Mouse (Mus musculus): Measurements from ENCODE around the gene Gpatch1. TPM values are rescaled to one million over a fixed set of nuclear protein-coding genes. Genes with fewer than 3 reads are reported as not detected.

Gpatch1 gene
- polyA plus RNA-seq (2016; fragmentation: Nextera tagmentation; extraction: Ambion mirVana): 16.8 and 17.5 TPM in 2 replicates

GRCm38 (mm10) chr7:35317729-35318609 lies at the start of gene Gpatch1:
TSS of gene Gpatch1 (minus strand) at chr7:35318440.
- H3K36me3 ChIP-seq: no peaks in the 10 kb centered on the region
- 1% methylated on average over 39 of the region's 39 CpGs for WGBS
- peak; percentile 89 for DNase-seq (ENCODE audit: low spot score)
- H3K27ac ChIP-seq (replicated peaks): peak within 1 kb of the TSS; percentile 83
- peak within 1 kb of the TSS; percentile 87 for H3K4me3 ChIP-seq
- H3K4me1 ChIP-seq: peaks cover 30% of the 10 kb centered on the region
- H3K27me3 ChIP-seq (ENCODE audit: low read depth, poor library complexity, severe bottlenecking): no peaks in the 10 kb centered on the region
- no peaks in the 10 kb centered on the region for H3K9me3 ChIP-seq (replicated peaks)

- 80% methylated on average over 12 of the region's 12 CpGs for WGBS
- H3K9me3 ChIP-seq (replicated peaks): no peaks in the 10 kb centered on the region
- peaks cover 7% of the 10 kb centered on the region; the same call in 1 of the 2 replicates for H3K4me1 ChIP-seq
- no peak overlapping the region for H3K4me3 ChIP-seq
- H3K27me3 ChIP-seq (ENCODE audit: low read depth, poor library complexity, severe bottlenecking): no peaks in the 10 kb centered on the region
- H3K27ac ChIP-seq (replicated peaks): no peak overlapping the region
- no peaks in the 10 kb centered on the region for H3K36me3 ChIP-seq
- no peak for DNase-seq (ENCODE audit: low spot score)
Observed at GRCm38 (mm10) chr7:35365161-35365910, 47.1 kb upstream of the Gpatch1 start.

- H3K36me3 ChIP-seq: no peaks in the 10 kb centered on the region
- H3K4me3 ChIP-seq: no peak overlapping the region
- 74% methylated on average over 5 of the region's 5 CpGs for WGBS
- no peaks in the 10 kb centered on the region for H3K9me3 ChIP-seq (replicated peaks)
- H3K4me1 ChIP-seq: peaks cover 7% of the 10 kb centered on the region; the same call in 1 of the 2 replicates
- no peaks in the 10 kb centered on the region for H3K27me3 ChIP-seq (ENCODE audit: low read depth, poor library complexity, severe bottlenecking)
- DNase-seq (ENCODE audit: low spot score): no peak
- H3K27ac ChIP-seq (replicated peaks): no peak overlapping the region
Observed at GRCm38 (mm10) chr7:35362868-35363267, 44.6 kb upstream of the Gpatch1 start.

GRCm38 (mm10) chr7:35362253-35362652 lies 44.0 kb upstream of the Gpatch1 start:
- no peak for DNase-seq (ENCODE audit: low spot score)
- no peaks in the 10 kb centered on the region for H3K27me3 ChIP-seq (ENCODE audit: low read depth, poor library complexity, severe bottlenecking)

GRCm38 (mm10) chr7:35357621-35358020 lies 39.4 kb upstream of the Gpatch1 start:
- H3K4me3 ChIP-seq: no peak overlapping the region
- H3K27ac ChIP-seq (replicated peaks): 0 out of 2 replicates have a peak overlapping the region, but pooled peaks have one; percentile 33
- no peaks in the 10 kb centered on the region for H3K36me3 ChIP-seq
- peaks cover 1% of the 10 kb centered on the region; the same call in 1 of the 2 replicates for H3K4me1 ChIP-seq
- H3K9me3 ChIP-seq (replicated peaks): no peaks in the 10 kb centered on the region
- H3K27me3 ChIP-seq (ENCODE audit: low read depth, poor library complexity, severe bottlenecking): no peaks in the 10 kb centered on the region
- 88% methylated on average over 12 of the region's 12 CpGs for WGBS
- DNase-seq (ENCODE audit: low spot score): no peak

More at GRCm38 (mm10) chr7:35362253-35362652, 44.0 kb upstream of the Gpatch1 start:
- Histone ChIP-seq H3K4me3 (no peak overlapping the region), H3K36me3 (no peaks in the 10 kb centered on the region), H3K9me3 (replicated peaks) (no peaks in the 10 kb centered on the region), H3K27ac (replicated peaks) (no peak overlapping the region), H3K4me1 (peaks cover 7% of the 10 kb centered on the region; the same call in 1 of the 2 replicates)
- WGBS: 73% methylated on average over 5 of the region's 5 CpGs

- H3K27ac ChIP-seq (replicated peaks): no peak overlapping the region
- H3K36me3 ChIP-seq: no peaks in the 10 kb centered on the region
- H3K9me3 ChIP-seq (replicated peaks): no peaks in the 10 kb centered on the region
- H3K4me1 ChIP-seq: no peaks in the 10 kb centered on the region
- WGBS: 88% methylated on average over 5 of the region's 5 CpGs
- DNase-seq (ENCODE audit: low spot score): no peak
- no peak overlapping the region for H3K4me3 ChIP-seq
- H3K27me3 ChIP-seq (ENCODE audit: low read depth, poor library complexity, severe bottlenecking): no peaks in the 10 kb centered on the region
Observed at GRCm38 (mm10) chr7:35355303-35355872, 37.1 kb upstream of the Gpatch1 start.

- H3K4me3 ChIP-seq: no peak overlapping the region
- WGBS: 91% methylated on average over 15 of the region's 15 CpGs
- no peak for DNase-seq (ENCODE audit: low spot score)
Observed at GRCm38 (mm10) chr7:35353306-35353705, 35.1 kb upstream of the Gpatch1 start.

GRCm38 (mm10) chr7:35351155-35351554 lies 32.9 kb upstream of the Gpatch1 start:
- Histone ChIP-seq H3K27me3 (ENCODE audit: low read depth, poor library complexity, severe bottlenecking) (no peaks in the 10 kb centered on the region), H3K36me3 (no peaks in the 10 kb centered on the region), H3K9me3 (replicated peaks) (no peaks in the 10 kb centered on the region), H3K27ac (replicated peaks) (no peak overlapping the region), H3K4me3 (no peak overlapping the region), H3K4me1 (no peaks in the 10 kb centered on the region)
- WGBS: 92% methylated on average over 3 of the region's 3 CpGs
- no peak for DNase-seq (ENCODE audit: low spot score)

More at GRCm38 (mm10) chr7:35353306-35353705, 35.1 kb upstream of the Gpatch1 start:
- no peaks in the 10 kb centered on the region for H3K36me3 ChIP-seq
- no peaks in the 10 kb centered on the region for H3K27me3 ChIP-seq (ENCODE audit: low read depth, poor library complexity, severe bottlenecking)
- no peaks in the 10 kb centered on the region for H3K4me1 ChIP-seq
- H3K27ac ChIP-seq (replicated peaks): no peak overlapping the region
- no peaks in the 10 kb centered on the region for H3K9me3 ChIP-seq (replicated peaks)

DNA sequence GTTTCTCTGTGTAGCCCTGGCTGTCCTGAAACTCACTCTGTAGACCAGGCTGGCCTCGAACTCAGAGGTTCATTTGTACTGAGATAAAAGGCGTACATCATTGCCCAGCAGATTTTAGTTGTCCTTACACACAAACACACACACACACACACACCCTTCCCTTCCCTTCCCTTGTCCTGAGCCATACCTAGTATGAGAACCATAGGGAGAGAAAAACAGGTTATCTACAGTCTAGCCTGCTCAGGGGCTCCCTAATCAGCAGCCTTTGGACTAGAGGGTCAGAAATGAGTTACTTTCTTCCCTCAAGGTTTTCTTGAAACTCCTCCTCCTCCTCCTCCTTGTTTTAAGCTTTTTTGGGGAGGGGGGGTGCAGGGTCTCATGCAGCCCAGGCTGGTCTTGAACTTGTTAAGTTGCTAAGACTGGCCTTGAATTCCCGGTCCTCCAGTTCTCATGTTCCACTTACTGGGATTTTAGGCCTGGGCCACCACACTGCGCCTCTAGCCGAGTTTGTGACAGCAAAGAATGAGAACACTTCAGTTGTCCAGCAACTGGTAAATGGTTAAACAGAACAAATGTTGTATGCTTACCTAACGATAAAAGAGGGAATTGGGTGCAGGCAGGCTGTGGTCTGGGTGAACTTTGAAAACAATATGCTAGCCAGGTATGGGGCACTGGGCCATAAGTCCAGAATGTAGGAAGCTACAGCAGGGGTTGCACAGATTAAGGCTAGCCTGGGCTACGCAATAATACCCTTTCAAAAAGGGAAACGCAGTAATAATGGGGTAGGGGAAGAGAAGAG lies 31.8 kb upstream of the Gpatch1 start:
- 92% methylated on average over 8 of the region's 8 CpGs for WGBS
- no peaks in the 10 kb centered on the region for H3K9me3 ChIP-seq (replicated peaks)
- H3K4me1 ChIP-seq: no peaks in the 10 kb centered on the region
- no peak overlapping the region for H3K27ac ChIP-seq (replicated peaks)
- H3K4me3 ChIP-seq: no peak overlapping the region
- no peaks in the 10 kb centered on the region for H3K27me3 ChIP-seq (ENCODE audit: low read depth, poor library complexity, severe bottlenecking)
- DNase-seq (ENCODE audit: low spot score): no peak
- no peaks in the 10 kb centered on the region for H3K36me3 ChIP-seq

DNA sequence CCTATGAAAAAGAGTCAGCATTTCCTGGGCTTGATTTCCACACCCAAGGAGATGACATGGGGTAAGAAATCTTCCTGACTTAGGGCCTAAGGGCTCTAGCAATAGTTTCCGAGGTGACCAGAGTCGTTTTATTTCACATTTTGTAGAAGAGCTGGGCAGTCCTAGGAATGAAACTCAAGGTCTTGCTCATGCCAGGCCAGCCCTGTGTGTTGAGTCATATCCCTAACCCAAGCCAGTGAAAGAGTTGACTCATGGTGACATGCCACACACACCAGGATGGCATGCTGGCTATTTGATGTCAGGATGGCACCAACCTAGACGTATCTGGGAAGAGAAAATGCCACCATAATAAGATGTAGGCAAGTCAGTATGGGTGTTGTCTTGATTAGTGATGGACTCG lies 30.8 kb upstream of the Gpatch1 start:
- Histone ChIP-seq H3K4me1 (no peaks in the 10 kb centered on the region), H3K4me3 (no peak overlapping the region), H3K27ac (replicated peaks) (no peak overlapping the region), H3K27me3 (ENCODE audit: low read depth, poor library complexity, severe bottlenecking) (no peaks in the 10 kb centered on the region), H3K36me3 (no peaks in the 10 kb centered on the region), H3K9me3 (replicated peaks) (no peaks in the 10 kb centered on the region)
- no peak for DNase-seq (ENCODE audit: low spot score)
- WGBS: 91% methylated on average over 4 of the region's 4 CpGs

GRCm38 (mm10) chr7:35347918-35348700 lies 29.9 kb upstream of the Gpatch1 start:
- no peak overlapping the region for H3K4me3 ChIP-seq
- no peak overlapping the region for H3K27ac ChIP-seq (replicated peaks)
- no peaks in the 10 kb centered on the region for H3K9me3 ChIP-seq (replicated peaks)
- no peak for DNase-seq (ENCODE audit: low spot score)
- 77% methylated on average over 17 of the region's 18 CpGs for WGBS
- no peaks in the 10 kb centered on the region for H3K4me1 ChIP-seq
- H3K27me3 ChIP-seq (ENCODE audit: low read depth, poor library complexity, severe bottlenecking): no peaks in the 10 kb centered on the region
- H3K36me3 ChIP-seq: no peaks in the 10 kb centered on the region
